Mouse (Mus musculus) heart, adult 9 months (tissue): ENCODE results near the gene Bcorl1.
A peak's percentile ranks its signal among the peaks of the same experiment; 100 is the strongest.

ENCODE experiments used
- DNase-seq, 2 experiments: peaks; one replicate each; pipeline ENCODE4 v3.0.0; 2022; ENCODE audit warnings: low spot score in 2 of 2

Gene Bcorl1

DNA sequence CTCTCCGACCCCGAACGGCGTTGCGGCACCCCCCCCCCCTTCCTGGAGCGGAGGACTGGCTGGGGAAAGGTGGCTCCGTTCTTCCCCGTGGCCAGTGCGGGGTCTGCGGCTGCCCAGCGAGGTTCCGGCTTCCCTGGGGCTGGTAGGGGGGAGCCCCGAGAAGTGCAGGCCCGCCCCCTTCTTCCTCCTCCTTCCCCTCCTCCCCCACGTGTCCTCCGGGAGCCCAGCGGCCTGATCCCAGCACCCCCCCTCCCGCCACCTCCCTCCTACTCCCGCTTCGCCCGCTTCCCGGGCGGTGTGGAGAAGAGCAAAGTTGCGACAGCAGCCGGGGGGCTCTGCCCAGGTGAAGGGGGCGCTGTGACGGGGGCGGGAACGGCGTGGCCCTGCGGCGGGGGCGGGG lies at the start of gene Bcorl1:
Gene Bcorl1 (plus strand): TSS at position 218 of the 400 bp plus-strand sequence.
- DNase-seq = peak; percentile 53 to 56

DNA sequence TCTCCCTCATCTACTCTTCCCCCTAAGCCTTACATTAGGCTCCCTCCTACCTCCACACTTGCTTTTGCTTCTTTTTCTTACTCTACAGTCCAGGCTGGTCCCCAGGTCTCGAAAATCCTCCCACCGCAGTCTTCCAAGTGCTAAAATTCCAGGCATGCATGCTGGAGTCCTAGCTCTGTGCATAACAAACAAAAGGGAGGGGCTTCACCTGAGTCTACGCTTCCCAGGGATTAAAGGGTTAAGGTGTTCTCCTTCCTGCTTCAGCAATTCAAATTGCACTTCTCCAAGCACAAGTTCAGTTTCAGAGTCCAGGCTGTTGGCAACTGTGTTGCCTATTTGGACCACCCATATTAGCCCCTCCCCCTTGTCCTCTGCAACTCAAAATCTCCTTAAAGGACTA lies 49.7 kb upstream of the Bcorl1 start:
- no peak for DNase-seq

DNA sequence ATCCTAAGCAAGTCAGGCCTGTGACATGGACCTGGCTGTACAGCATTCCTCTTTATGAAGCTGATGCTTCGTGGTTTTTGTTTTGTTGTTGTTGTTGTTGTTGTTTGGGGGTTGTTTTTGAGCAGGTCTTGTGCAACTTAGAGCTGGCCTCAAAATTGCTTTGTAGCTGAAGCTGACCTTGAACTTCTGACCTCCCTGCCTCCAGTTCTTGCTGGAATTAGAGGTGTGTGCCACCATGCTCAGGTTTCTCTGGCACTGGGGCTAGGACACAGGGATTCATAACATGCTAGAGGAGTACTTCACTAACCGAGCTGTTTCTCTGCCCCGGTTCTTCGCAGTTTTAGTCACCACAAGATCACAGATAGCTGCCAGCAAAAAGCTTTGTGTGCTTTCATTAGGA lies 35.8 kb upstream of the Bcorl1 start:
- DNase-seq = no peak

DNA sequence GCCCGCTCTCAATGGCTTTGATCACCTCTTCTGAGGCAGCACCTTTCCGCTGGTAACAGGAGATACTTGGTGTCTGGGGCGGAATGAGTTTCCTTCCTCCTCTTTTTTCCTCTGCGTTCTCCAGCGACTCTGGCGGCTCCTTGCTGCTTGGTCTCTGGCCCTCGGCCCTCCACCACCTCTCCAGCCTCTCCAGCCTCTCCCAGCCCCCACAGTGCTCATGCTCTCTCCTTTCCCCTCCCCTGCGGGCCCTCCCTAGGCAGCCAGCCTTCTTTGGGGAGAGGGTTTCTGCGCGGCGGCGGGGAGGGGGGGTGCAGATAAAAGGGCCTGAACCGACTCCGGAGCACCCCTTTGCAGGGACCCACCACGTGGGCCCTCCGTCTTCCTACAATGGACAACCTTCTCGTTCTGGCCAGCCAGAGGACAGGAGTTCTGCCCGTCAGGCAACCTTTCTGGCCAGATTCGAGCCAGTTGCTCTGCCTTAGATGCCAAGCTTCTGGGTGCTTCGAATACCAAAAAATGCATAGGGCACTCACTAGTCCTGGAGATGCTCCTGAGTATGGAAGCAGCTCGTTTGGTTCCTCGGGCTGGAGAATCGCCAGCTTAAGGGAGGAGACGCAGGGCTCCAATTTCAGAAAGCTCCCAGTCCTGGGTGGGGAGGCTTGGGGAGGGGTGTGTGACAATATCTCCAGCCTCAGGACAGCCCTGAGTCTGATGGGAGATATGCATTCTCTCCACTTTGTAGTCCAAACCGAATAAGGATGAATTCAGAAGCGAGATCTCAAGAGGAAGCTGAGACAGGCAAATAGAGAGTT lies 30.2 kb upstream of the Bcorl1 start:
- DNase-seq = no peak

DNA sequence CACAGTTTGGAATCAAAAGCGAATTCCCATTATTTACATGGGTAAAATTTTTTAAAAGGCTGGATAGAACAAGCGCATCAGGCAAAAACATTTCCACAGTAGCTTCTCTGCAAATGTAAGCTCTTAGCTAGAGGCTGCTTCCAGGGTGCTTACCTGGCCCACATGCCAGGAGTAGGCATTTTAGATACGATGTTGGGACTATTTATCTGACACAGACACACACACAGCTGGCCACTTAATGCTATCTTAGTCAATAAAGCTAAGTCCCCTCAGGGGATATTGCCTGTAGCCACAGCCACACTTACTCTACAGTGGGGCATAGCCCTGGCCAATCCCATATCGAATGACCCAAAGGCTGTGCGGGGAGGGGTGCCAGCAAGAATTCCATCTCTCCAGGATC lies 29.4 kb upstream of the Bcorl1 start:
- no peak for DNase-seq

DNA sequence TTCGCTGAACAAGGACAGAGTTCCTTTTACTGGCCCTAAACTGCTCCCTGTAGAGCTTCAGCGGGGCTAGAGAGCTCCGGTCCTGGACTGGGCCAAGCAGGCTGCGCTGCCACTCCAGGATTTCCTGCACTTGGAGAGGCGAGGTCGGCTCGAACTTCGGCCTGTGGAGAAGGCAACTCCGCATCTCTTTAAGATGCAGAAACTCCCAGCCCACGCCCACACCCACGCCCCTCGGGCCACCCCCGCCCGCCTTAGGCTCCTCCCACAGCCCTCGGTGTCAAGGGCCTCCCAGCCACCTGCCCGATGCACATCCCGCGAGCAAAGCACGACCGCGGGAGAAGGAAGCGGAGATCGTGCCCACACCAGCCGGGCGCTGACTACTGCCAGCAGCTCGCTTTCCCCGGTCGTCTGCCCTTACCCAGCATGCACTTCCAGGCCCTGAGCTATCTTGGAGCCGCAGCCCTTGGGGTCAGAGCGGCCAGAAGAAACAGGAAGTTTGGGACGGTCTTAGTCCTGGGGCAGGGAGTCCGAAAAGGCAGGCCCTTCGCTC lies 26.6 kb upstream of the Bcorl1 start:
- DNase-seq = peak; percentile 84 to 88

DNA sequence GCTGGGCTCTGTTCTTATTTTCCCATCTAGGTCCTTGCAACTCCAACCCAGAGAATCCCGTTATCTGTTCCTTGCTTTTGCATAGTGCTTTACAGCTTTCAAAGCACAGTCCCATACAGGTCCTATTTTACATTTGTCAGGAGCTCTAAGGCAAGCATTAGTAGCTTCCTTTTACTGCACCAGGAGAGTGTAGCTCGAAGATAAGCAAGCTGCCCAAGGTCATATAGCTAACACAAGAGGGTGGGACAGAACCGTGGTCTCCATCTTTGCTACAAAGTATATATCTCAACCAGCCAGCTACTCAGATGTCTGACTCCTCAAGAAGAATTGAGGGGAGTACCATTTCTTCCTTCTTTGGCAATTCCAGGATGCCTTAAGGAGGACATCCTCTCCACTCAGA lies 23.7 kb upstream of the Bcorl1 start:
- DNase-seq = no peak

DNA sequence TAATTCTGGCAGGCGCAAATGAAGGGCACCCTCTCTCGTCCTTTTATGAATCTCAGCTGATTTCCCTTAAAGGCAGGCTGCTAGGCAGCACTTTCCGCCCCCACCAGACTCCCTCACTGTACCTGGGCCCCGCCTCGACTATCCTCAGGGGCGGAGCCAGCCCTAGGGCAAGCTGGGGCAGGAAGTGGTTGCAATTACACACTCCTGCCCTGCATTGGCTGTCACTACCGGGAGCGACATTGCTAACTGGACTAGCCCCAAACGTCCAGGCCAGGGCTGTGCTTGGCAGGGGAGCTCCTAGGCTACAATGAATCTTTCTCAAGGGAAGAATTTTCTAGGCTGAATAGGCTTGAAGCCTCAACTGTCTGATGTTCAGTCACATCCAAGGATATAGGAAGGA lies 23.0 kb upstream of the Bcorl1 start:
- DNase-seq = no peak

DNA sequence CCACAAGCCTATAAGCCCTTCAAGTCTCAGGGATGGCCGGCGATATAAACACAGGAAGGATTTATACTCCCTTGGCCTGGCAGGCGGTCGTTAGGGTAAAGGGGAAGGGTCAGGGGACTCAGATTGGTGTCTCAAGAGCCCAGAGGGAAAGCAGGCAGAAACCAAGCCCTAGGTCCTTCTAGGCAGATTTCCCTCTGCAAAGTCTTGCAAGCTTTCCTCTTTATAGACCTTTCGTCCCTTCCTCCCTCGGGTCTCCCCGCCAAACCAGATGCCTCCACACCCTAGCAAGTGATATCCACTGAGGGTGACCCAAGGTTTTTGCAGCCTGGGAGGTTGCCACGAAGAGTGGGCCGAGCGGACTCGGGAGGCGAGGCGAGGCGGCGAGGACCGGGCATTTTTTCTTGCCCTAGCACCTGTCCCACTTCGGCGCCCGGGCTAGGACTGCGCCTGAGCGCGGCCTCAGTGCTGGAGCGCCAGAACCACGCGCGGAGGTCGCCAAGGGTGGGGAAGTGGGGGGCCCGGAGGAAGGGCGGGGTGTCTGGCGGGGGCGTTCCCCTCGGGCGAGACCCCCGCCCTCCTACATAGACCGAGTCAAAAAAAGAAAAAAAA lies 613 bp upstream of the Bcorl1 start:
- peak in 1 of 2 experiments; percentile 4 for DNase-seq

DNA sequence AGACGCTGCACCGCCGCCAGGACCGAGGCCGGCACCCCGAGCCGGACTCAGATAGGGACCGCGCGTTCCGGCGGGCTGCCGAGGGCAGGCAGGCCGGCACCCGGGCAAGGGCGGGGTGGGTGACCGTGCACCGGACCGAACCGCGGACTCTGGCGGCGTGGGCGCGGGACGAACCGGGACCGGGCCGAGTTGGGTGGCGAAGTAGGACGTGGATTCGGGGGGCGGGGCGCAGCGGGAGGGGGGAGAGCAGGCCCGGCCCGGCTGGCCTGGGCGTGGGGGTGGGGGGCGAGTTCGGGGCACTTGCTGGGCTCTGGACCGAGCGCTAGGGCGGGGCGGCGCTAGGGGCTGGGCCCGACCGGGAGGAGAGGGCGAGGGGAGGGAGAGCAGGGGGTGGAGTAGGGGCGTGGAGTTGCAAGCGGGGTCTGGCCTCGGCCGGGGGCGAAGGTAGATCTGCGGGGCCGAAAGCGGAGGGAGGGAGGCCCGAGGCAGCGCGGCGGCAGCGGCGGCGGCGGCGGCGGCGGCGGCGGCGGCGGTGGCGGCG lies 533 bp downstream of the Bcorl1 start:
- peak; percentile 35 to 50 for DNase-seq

DNA sequence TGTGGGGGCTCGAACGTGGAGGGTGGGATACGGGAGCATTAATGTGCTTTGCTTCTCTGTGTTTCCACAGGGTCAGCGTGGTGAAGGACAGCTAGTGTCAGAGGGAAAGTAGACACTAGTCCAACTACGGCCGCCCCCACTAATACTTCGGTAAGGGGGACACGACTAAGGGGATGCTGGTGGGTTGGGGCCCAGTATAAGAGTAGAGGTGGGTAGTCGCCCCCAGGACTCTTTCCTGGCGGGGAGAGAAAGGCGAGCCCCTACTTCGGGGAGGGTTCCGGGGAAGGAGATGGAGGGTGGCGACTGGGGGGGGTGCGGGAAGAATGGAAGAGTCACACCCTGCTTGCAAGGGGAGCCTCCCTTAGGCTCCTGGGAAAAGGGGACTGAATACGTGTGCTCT lies 1.6 kb downstream of the Bcorl1 start:
- peak in 1 of 2 experiments; percentile 4 for DNase-seq

DNA sequence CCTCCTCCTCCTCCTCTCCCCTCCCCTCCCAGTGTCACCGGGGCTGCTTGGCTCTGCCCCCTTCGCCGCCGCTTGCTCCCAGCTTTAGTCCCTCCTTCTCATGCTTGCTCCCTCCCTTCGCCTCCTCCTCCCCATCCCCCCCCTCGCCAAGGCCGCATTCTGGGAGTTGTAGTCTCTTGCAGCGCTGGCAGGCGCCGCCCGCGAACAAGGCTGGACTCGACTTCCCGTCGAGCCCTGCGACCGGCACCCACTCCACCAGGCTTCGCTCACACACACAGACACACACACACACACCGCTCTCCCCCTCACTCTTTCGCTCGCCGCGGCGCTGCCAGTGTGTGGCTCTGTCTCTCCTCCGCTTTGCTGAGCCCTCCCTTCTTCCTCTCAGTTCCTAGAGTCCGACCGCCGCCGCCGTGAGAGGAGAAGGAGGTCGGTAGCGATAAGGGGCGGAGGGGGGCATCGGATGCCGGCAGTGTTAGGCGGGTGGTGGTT lies 2.3 kb downstream of the Bcorl1 start:
- peak; percentile 84 to 86 for DNase-seq

DNA sequence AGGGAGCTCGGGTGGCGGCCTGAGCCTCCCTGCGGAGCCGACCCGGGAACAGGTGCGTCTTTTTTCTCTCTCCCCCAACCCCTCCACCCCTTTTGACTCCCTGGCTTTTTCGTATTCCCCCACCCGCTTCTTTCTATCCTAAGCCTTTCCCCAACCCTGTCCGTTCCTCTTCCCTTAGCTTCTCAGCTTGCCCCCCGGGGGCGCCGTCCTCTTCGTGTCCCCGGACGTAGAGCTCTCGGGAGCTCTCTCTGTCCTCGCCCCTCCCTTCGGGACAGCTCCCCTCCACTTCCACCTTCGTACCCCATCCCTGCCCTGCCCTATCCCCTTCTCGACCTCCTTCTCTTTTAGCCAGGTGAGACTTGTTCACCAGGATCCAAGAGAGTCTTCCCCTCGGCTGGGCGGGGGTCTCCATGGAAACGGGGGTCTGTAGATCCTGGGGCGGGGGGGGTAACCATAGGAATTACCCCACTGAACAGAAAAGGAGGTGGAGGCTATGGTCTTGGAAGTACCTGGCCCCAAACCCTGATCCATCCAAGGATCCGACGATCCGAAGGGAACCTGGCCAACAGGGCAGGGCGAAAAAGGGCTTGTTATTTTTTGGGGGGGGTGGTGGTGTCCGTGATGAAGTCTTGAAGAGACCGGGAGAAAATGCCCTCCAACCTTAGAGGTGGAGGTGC lies 2.9 kb downstream of the Bcorl1 start:
- DNase-seq = peak in 1 of 2 experiments; percentile 2

DNA sequence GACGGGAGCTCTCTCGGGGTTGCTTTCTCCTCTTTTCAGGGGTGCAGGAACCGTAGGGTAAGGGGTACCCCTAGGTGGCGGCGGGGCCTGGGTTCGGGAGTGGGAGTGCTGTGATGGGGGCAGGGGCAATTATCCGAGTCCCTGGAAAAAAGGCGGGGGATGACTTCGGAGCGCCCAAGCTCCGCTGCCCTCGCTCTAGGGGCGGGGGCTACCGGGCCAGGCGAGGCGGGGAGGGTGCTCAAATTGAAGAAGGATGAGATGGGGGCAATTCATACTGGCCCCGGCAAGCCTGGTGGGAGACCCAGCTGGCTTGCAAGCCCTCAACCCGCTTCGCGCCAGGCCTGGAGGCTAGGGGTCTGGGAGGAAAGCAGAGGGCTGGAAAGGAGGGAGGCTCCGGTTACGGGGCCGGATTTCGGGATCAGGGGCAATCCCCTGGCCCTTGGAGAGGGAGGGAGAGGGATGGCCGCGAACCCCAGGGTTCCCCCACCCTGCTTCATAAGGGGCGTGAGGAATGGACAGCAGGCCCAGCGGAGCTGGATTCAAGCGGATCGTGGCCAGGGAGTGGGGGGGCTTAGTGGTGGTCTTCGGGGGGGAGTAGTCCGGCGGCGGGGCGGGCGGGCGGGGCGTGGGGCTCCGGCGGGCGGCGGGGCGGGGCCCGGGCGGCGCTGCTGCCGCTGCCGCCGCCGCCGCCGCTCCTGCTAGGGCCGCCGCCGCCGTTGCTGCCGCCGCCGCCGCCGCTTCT lies 3.7 kb downstream of the Bcorl1 start:
- peak in 1 of 2 experiments; percentile 9 for DNase-seq

DNA sequence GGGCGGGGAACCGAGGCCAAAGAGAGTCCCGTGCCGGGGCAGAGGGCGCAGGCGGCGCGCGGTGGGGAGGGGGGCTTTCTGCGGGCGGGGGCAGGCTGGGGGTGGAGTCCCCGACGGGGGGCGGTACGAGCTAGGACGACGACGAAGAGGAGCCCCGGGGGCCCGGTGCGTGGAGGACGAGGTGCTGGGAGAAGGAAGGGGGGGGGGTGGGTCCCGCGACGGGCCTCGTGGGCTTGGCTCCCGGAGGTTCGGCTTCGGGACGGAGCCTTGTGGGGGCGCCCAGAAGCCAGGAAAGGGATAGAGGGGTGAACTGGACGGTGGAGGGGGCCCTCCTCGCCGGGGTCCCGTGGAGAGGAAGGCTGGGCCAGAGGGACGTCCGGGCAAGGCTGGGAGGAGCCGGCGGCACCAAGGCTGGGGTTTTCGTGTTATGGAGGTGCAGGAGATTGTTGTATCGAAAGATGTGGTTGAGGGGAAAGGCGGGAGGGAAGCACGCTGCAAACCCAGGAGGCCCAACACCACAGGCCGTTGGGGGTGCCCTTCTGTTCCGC lies 4.3 kb downstream of the Bcorl1 start:
- DNase-seq = peak in 1 of 2 experiments; percentile 2

DNA sequence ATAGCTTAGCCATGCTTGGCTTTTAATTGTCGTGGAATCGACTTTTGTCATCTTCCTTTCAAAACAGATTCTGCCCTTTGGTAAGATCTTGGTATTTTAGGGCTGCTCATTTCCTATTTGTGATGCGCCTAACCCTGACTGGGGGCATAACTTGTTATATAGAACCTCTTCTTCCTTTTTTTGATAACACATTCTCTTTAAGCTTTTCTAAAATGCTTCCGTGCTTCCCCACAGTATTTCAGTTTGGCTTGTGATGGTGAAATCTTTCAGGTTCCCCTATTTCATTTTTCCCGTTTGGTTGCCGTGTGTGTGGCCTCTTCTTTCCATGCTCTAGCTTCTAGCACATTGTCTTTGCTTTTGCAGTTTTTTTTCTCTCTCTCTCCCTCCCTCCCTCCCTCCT lies 14.2 kb downstream of the Bcorl1 start:
- DNase-seq = no peak

DNA sequence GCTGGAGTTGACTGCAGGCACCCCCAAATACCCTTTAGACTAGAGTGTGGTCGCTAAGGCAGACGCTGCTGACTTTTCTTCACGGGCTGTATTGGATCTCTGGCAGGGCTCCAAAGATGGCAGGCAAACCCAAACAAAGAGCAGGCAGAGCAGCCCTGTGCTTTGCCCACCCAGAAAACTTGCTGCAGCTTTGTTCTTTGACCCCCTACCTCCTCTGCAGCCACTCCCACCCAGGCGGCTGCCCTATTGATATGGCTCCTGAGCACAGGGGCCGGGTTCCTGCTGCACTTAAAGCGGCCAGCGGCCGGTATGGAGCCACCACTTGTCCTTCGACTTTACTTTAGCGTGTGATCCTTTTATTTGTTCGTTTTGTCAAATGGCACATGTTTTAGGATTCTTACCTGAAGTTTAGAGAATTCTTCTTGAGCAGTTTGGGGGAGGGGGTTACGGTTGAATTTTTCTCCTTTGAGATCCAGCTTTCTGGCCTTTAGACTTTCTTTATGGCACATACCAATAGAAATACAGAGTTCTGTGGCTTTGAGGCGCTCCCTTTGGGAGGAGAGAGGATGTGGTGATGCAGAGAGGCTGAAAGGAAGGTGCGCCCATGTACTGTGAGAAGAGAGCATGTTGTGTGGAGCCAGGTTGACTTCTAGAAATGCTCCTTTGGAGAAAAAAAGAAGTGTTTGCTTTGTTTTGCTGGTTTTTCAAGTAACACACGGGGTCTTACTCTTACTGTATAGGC lies 24.8 kb downstream of the Bcorl1 start:
- DNase-seq = no peak

DNA sequence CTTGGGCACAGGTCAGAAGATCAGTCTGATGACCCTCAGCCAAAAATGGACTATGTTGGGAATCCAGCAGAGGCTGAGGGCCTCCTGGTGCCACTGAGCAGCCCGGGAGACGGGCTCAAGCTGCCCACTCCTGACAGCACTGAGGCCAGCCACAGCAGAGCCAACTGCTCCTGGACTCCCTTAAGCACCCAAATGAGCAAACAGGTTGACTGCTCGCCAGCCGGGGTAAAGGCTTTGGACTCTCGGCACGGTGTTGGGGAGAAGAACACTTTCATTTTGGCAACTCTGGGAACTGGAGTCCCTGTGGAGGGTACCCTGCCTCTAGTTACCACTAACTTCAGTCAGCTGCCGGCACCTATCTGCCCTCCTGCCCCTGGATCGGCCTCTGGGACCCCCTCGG lies 26.7 kb downstream of the Bcorl1 start:
- no peak for DNase-seq

DNA sequence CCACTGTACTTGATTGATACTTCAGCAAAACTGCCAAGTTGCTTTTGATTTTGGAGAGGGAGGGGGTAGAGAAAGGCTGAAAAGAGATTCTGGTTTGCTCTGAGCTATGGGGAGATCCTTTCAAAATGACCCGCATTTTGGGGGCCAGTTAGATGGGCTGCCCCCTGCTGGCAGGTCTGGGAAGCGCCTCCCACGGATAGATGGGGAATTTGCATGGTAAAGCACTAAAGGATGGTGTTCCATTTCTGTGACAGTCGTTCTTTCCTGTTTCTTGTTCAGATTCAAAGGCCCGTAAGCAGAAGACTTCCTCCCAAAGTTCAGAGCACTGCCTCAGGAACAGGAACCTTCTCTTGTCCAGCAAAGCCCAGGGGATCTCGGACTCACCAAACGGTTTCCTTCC lies 42.5 kb downstream of the Bcorl1 start:
- peak; percentile 33 to 44 for DNase-seq

DNA sequence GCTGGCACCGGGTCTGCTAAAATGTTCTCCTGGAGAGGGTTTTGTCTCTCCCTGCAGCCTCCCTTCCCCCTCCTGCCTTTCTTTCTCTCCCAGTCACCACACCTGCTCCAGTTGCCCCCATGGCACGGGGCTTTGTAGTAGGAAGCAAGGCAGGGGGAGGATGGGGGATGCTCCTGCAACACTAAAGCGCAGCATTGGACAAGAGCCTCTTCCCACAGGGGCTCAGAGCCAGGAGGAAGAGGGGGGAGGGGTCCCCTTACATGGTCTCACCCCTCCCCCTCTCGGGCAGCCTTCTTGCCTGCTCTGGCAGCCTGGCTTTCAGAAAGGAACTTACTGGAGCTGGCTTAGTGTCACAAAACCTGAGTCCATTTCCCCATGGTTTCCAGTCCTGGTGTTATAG lies 44.8 kb downstream of the Bcorl1 start:
- no peak for DNase-seq
